Mouse (Mus musculus): Measurements from ENCODE around the gene Spint5. TPM values are rescaled to one million over a fixed set of nuclear protein-coding genes. Genes with fewer than 3 reads are reported as not detected.
A peak's percentile ranks its signal among the peaks of the same experiment; 100 is the strongest.

Gene Spint5
- total RNA-seq, 2 experiments from 2014 or later, result not detected

- intact Hi-C loops (cut with DNase I), result no loop called here
- no peak for DNase-seq
These were observed 19.7 kb downstream of the Spint5 start for GRCm38 (mm10) chr2:164734839-164735238.

- intact Hi-C loops (cut with DNase I), result no loop called here
- DNase-seq, result no peak
These were observed 20.3 kb downstream of the Spint5 start for GRCm38 (mm10) chr2:164735446-164735845.

GRCm38 (mm10) chr2:164737377-164738090 lies 22.4 kb downstream of the Spint5 start:
- no peak for DNase-seq
- intact Hi-C loops (cut with DNase I), result no loop called here

DNA sequence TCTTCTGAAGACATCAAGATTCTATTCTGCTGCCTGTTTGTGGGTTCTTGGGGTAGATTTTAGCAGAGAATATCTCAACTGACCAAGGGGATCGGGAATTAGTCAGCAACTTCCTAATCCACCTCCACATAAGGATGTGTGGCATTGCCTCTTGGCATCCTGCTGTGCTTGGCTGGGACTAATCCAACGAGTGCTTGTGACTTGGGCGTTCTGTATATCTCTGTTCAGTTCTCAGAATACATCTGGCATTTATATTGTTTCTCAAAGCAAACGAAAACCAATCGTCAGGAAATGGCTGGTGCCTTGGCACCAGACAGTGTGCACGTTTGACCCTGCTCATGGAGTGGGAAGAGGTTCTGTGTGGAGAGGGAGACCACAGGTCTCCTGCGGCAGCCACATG lies 24.8 kb downstream of the Spint5 start:
- intact Hi-C loops (cut with DNase I), result no loop called here
- no peak for DNase-seq

DNA sequence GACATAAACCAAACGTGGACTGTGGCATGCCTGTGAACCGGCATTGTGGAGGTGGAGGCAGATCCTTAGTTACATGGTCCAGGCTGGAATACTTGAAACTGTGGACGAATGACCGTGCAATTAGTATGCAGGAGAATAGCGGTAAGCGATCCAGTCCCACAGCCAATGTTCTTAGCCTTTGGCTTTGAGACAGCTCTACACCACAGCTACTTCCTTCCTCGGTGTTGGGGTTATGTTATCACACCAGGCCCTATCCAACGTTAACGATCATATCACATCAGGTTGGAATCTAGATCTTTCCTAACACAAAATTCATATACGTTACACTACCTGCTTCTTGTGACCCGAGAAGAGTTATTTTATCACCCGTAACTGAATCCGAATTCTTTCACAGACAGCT lies 29.9 kb downstream of the Spint5 start:
- no peak for DNase-seq
- intact Hi-C loops (cut with DNase I), result no loop called here

GRCm38 (mm10) chr2:164745843-164746479 lies 30.9 kb downstream of the Spint5 start, which contains the start of the genes Wfdc3 and Dnttip1:
TSS of gene Wfdc3 (minus strand) at chr2:164745931.
TSS of gene Dnttip1 (plus strand) at chr2:164745983.
- intact Hi-C loops (cut with DNase I), result loop anchor here (1.0 kb wide), 1 partner anchor 21 kb away; no protein-coding TSS in a partner anchor
- DNase-seq, result peak; percentile 94 to 95

DNA sequence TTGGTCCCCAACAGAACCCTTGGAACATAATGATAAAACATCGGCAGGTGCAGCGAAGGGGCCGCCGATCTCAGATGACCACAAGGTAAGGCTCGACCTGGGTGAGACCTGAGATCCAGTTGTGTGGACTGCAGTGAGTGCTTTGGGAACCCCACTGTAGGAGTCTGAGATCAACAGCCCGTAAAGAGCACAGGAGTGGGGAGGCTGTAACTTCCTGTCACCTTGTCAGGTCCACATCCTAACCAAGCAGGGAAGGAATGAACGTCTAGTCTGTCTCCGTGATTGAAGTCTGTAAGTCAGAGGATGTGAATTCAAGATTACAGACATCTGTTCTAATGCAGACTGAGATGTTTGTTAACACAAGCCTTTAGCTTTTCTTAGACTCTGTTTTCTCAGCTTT lies 31.6 kb downstream of the Spint5 start:
- no peak for DNase-seq
- intact Hi-C loops (cut with DNase I), result loop anchor here (1.0 kb wide), 1 partner anchor 21 kb away; no protein-coding TSS in a partner anchor

DNA sequence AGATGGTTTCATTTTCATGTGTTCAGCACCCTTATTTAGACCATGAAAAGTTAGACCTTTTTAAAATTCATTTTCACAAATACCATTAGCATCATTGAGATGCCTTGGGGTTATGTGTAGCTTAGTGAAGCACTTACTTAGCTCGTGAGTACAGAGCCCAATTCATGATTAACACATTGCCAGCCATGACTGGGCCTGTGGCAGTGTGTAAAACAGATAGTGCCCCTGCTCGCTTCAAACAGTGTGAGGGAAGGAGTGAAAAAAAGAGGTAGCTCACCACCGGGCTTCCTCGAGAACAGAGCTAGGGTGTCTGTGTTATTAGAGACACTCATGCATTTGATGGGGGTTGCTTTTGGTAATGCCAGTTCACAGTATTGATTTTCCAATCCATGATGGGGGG lies 33.1 kb downstream of the Spint5 start:
- intact Hi-C loops (cut with DNase I), result no loop called here
- no peak for DNase-seq

- DNase-seq, result no peak
- intact Hi-C loops (cut with DNase I), result no loop called here
These were observed 33.9 kb downstream of the Spint5 start for GRCm38 (mm10) chr2:164748991-164749390.

DNA sequence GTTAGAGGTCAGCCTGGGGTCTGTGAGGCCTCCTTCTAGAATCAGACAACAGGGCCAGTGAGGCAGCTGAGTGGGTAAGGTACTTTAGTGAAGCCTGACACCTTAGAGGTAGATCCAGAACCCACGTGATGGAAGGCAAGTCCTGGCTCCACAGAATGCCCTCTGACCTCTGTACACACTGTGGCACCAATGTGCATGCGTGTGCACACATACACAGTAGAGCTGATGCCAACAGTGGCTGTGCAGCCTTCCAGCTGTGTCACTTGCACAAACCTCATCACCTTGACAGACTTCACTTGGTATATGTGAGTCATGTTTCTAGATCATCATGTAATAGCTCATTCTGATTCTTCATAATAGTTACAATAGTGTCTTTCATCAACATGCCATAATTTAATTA lies 37.3 kb downstream of the Spint5 start:
- intact Hi-C loops (cut with DNase I), result no loop called here

DNA sequence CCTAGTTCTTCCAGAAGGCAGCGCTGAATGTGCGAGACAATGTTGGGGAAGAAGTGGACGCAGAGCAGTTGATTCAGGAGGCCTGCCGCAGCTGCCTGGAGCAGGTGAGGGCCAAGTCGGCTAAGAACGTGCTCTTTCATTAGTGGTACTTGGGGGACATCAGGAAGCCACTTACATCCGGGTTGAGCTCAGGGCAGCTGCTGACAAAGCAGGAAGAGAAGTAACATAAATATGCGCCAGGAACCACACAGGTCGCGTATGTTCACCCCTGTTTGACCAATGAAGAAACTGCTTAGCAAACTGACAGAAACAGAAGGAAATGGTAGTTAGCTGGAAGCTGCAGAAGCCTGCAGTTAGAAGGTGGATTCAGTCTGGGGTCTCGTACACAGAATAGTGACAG lies 39.0 kb downstream of the Spint5 start:
- intact Hi-C loops (cut with DNase I), result no loop called here
- DNase-seq, result no peak

More for the DNA sequence above, 37.3 kb downstream of the Spint5 start:
- no peak for DNase-seq

GRCm38 (mm10) chr2:164754800-164755199 lies 39.7 kb downstream of the Spint5 start:
- intact Hi-C loops (cut with DNase I), result no loop called here
- DNase-seq, result no peak

DNA sequence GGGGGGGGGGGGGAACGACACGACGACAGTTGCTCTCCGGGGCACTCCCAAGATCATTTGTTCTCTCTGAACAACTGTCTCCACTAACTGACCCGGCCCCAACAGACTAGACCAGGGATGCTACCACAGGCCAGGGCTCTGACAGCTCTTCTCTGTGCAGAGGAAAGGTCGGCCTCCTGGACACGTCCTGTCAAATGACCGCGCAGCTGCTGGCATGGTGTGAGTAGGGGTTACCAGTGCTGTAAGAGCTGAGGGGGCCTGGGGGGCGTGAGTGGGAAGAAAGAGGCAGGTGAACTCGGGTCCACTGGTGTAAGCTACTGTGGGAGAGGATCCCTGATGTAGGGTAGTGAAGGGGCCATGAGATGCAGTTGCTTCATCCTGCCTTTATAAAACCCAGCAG lies 42.7 kb downstream of the Spint5 start:
- intact Hi-C loops (cut with DNase I), result no loop called here
- no peak for DNase-seq

- intact Hi-C loops (cut with DNase I), result no loop called here
- DNase-seq, result no peak
These were observed 43.6 kb downstream of the Spint5 start for GRCm38 (mm10) chr2:164758692-164759091.

DNA sequence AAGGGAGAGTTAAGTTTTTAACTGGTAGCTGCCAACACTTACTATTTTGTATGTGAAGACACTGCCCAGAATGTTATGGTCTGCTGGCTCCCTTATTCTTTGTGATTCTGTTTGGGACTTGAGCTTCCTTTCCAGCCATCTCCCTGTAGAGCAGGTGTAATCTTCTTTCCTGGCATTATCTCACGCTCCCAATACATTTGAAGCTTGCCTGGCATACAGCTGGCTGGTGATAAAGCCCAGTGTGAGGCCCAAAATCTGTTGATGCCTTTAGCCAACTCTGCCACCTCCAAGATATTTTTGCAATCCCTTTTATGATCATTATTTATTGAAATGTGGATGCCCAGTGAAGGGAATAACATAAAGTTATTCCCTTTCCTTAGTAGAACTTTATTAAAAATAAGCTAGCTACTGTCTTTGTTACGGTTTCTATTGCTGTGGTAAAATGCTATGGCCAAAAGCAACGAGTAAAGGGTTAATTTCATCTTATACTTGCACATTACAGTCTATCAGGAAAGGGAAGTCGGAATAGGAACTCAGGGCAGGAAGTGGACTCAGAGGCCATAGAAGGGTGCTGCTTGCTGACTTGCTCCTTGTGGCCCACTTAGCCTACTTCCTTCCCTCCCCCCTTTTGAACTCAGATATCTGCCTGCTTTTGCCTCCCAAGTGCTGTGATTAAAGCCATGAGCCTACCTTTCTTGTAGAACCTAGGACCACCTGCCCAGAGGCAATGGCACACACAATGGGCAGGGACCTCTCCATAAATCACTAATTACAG lies 45.1 kb downstream of the Spint5 start:
- intact Hi-C loops (cut with DNase I), result no loop called here

GRCm38 (mm10) chr2:164761502-164761901 lies 46.4 kb downstream of the Spint5 start:
- intact Hi-C loops (cut with DNase I), result no loop called here
- DNase-seq, result no peak

More for the DNA sequence above, 45.1 kb downstream of the Spint5 start:
- DNase-seq, result no peak

- no peak for DNase-seq
- intact Hi-C loops (cut with DNase I), result no loop called here
These were observed 46.9 kb downstream of the Spint5 start for GRCm38 (mm10) chr2:164761971-164762370.

- DNase-seq, result no peak
- intact Hi-C loops (cut with DNase I), result no loop called here
These were observed 47.5 kb downstream of the Spint5 start for GRCm38 (mm10) chr2:164762593-164762992.

DNA sequence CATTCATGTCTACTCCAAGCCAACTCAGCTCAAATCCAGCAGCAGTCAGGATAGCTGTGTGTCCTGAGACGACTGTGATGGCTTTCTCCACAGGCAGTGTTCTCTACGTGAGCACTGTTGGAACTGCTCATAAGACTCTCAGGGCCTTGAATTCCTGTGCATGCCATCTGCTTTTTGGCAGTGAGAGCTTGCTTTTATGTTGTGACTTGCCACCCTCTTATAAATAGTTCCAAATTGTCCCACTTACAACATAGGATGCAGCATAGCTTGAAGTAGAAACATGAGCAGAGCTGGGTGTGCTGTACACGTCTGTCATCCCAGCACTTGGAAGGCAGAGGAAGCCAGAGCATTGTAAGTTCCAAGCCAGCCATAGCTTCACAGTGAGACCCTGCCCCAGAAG lies 50.7 kb downstream of the Spint5 start:
- no peak for DNase-seq
- intact Hi-C loops (cut with DNase I), result no loop called here

Measured in heart, postnatal 36 days (tissue).